Mouse (Mus musculus) kidney, adult 11 months (tissue): ENCODE measurements at regions not wholly inside any gene's neighbourhood (a gene's known extent, or its start where the extent isn't known, plus 50 kb on each side); places are given as distances from the start of the nearest gene placed in this dataset.
A peak's percentile ranks its signal among the peaks of the same experiment; 100 is the strongest.

Source experiments
- DNase-seq: peaks from one replicate; pipeline ENCODE4 v3.0.0; 2022

DNA sequence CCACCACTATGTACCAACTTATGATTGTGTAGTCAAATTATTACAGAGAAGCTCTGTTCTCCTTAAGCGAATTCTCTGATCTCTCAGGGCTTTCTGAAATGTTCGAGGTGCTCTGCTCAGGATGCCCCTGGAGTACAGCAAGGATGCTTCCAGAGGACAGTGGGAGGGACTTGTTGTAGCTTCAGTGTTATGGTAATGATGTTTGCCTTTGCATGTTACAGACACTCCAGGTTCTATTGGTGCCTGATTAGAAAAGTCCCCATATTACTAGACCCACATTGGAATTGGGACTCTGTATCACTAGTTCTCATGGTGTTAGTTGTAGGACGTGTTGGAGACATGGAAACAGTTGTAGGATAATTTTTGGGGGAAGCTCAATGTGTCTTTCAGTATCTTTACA, 96.0 kb downstream of the Epdr1 start:
- DNase-seq = no peak

DNA sequence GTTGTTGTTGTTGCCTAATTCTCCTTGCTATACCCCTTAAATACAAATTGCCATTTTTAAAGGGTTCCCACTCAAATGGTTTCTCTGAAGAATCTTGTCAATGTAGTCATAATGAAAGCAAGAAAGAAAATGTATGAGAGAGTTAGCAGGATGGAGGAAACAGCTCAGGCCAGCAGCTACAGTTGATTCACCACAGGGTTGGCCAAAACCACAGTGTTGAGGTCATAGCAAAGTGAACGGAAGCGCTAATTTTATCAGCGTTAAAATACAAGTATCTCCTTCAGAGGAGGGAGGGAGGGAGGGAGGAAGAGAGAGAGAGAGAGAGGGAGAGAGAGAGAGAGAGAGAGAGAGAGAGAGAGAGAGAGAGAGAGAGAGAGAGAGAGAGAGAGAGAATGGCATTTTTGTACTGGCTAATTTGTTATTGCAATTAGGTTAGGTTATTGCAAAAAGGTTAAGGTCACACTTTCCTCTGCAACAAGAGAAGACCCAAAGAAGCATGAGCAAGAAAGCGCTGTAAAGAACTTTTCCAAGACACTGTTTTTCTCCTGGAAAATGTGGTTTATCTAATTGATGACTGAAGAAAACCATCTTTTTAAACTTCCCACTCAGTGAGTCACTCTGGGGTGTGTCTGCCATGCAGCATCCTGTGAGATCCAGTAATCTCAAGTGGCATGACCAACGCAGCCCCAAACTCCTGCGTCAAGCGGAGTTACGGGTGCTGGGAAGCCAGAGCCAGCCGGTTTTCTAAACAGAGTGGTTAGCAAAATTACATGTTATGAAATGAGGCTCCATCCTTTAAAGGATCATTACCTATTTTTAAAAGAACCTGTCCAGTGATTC, 101.6 kb downstream of the Epdr1 start:
- DNase-seq = no peak

DNA sequence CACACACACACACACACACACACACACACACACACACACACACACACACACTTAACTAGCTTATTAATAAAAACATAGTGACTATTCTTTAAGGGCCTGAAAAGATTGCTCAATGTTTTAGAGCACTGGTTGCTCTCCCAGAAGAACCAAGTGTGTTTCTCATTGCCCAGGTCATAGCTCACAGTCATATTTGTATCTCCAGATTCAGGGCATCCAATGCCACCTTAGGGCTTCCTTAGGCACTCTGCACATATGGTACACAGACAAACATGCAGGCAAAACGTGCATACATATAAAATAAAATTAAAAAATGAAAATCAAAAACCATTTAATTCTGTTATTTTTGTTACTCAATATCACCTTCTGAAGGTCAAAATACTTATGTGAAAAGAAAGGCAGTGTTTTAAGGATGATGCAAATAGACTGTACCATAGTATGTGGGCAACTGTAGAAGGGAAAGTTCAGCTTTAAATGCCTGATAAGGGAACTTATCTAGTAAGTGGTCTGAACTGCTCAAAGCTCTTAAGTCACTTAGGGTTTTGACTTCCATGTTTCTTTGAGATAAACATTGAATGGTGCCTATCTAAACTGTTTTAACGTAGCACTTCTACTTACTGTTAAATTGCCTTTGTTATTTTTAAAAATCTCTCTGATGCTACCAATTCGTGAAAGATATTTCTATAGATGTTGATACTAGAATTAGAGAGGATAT, 104.7 kb downstream of the Epdr1 start:
- DNase-seq = no peak

DNA sequence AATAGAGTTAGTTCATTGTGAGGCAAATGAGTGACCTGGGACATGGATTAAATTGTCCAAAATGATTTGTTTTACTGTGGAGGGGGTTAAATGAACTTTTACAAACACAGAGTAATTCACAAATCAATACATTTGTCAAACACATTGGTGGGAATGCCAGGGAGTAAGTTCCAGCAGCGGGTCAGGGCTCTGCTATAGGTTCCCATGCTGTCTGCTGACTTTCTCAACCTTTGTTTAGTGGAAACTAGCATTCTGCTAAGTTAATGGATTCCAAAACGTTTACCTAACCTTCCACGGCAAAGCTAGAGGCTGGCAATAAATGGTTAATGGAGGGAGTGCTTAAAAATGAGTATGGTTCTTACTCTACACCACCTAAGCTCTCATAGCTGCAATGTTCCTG, 110.9 kb upstream of the Stard3nl start:
- no peak for DNase-seq

DNA sequence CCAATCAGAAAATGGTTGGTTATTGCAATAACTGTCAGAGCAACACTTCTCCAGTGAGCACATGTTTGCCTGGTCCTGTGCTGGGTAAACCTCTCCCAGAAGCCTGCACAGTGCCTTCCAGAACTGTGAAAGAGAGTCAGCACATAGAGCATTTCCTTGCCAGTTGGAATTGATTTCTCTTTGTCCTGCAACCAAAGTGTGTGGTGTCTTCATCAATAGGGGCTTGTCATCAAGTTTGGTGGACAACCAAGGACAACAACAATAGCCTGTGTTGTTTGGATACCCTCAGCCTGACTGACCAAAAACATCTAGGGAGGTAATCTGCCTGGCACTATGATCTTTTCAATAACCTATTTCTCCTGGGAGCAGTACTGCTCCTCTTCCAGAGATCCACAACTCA, 108.6 kb upstream of the Stard3nl start:
- no peak for DNase-seq

DNA sequence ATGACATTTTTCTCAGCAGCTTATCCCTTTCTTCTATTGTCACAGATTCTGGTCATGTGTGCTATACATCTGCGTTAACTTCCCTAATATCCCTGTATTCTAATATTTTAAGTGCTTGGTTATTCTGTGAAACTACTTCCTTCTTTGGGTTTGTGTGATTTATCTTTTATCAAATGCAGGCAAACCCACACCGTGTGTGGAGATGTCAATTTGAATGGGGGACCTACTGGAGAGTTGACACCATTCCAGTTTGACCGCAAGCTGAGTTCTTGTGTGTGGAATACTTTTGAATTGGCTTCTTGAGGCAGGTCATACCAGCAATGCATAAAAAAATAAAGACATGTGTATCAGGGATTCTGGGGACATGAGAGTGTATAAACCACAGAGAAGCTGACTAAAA, 86.6 kb upstream of the Stard3nl start:
- no peak for DNase-seq

DNA sequence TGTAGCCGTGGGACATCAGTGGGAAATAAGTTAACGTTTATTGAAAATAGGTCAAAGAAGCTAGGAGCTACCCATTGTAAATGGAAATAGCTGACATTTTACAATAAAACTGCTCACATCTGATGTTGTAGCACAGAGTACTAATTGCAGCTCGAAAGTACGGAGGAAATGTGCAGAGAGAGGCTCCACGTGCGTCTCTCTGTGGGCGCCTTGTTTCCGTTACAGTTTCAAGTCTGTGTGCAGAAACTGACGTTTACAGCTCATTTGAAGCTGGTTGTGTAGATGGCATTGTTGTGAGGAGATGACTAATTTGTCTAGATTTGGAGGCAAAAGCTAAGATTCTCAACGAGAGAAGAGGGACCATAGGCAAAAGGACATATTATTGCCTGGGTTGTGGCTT, 78.4 kb upstream of the Stard3nl start:
- DNase-seq = no peak

DNA sequence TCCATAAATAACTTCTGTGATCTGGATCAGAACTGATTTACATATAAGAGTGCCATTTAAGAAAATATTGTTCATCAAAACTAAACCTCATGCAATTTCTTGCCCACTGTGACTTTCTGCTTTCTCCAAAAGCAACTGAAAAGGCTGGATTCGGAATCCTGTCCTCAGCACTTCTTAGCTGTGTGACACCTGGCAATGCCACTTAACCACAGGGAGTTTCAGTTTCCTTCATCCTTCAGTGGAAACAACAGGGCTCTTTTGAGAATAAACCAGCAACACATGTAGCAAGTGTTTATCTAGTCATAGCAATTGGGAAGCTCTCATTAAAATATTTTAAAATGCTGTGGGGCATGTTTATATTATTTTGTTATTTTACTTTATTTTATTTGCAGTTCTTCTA, 75.1 kb upstream of the Stard3nl start:
- DNase-seq = no peak

DNA sequence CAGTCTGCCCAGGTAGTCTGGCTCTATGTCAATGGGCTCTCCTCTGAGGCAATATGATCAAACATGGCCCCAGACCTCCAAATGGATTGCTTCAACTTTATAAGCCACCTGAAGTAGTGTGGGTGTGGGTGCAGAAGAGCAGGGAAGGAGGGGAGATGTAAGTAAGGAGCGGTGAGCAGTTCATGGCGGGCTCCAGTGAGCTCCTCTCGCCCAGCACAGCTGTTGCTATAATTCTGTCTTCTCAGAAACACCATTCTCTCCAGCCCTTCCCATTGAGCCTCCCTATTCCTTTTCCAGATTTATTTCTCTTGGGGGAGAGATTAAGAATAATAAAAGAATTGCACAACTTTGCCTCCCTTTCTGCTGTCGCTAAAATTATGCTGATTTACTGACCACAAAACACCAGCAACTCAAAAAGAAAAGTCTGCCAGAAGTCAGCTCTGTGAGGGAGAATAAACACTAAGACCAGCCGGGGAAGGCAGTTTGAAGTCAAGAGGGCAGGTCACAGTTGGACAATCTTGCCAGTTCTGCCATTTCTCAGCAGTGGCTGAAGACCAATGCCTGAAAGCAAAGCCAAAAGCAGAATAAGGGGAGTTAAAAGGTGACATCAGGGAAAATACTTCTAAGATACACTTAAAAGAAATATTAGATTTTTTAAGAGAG, 71.3 kb upstream of the Stard3nl start:
- peak; percentile 4 for DNase-seq

DNA sequence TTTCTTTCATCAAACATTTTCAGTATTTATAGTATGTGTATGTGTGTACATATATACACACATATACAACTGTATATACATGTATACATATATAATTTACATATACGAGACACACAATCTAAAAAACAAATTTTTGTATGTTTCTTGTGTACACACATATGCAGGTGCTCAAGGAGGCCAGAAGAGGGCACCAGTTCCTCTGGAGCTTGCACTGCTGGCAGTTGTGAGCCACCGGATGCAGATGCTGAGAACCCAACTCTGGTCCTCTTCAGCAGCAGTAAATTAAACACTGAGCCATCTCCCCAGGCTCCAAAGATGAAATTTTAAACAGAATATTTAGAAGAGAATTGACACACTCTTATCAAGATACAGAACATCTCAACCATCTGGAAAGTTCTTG, 67.4 kb upstream of the Stard3nl start:
- no peak for DNase-seq

DNA sequence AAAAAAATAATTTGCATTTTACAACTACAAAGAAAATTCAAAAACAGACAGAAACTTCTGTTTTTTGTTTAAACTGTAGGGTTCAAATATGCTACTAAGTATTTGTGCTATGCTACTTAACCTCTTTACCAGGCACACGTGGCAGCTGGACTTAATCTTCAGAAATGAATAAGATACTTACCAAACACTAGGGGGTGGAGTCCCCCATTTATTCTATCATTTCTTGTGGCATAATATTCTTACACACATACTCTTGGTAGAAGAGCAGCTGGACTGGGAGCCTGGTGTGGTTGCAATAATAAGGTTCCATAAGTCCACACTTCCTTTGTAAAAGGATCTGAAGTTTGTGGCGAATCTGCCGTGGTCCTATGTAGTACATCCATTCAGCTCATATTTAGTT, 53.8 kb upstream of the Stard3nl start:
- DNase-seq = no peak
